Mouse (Mus musculus) heart, postnatal 0 days (tissue): ENCODE measurements around the gene Rassf4.

Experiments
- CTCF ChIP-seq: IDR thresholded peaks from 2 replicates; pipeline ENCODE4 v1.5.1; 2016; ENCODE audit warnings: antibody characterized with exemption, control low read depth, low read depth
- EP300 ChIP-seq: IDR thresholded peaks from 2 replicates; pipeline ENCODE4 v1.6.1; 2016; ENCODE audit warnings: antibody characterized with exemption, low read depth

GRCm38 (mm10) chr6:116633741-116634695 lies 39.7 kb downstream of the Rassf4 start:
- no peak for TF ChIP-seq EP300
- no peak for TF ChIP-seq CTCF
